Mouse (Mus musculus) neural tube, embryonic 13.5 days (tissue): ENCODE data around the gene Ptpn12. TPM values are rescaled to one million over a fixed set of nuclear protein-coding genes. Genes with fewer than 3 reads are reported as not detected.

ENCODE experiments used
- ATAC-seq: fragments of 200-750 bp; cut with Nextera tagmentation; 2 replicates; pipeline ENCODE4 v1.8.0; 2017; ENCODE audit warnings: low read depth, mild to moderate bottlenecking, moderate TSS enrichment, moderate library complexity
- H3K27ac ChIP-seq: fragments of 300-500 bp; sonication (generic); replicated peaks from 2 replicates; pipeline ENCODE4 v1.5.1; 2015; ENCODE audit warnings: moderate library complexity, mild to moderate bottlenecking, inconsistent platforms
- H3K27me3 ChIP-seq: fragments of 300-500 bp; sonication (generic); 2 replicates; pipeline ENCODE4 v1.6.1; 2015; ENCODE audit warnings: mild to moderate bottlenecking, inconsistent platforms
- H3K36me3 ChIP-seq: fragments of 300-500 bp; sonication (generic); 2 replicates; pipeline ENCODE4 v1.6.1; 2015; ENCODE audit warnings: mild to moderate bottlenecking, inconsistent platforms
- H3K4me1 ChIP-seq: fragments of 300-500 bp; sonication (generic); replicated peaks from 2 replicates; pipeline ENCODE4 v1.6.1; 2015; ENCODE audit warnings: inconsistent platforms
- H3K4me2 ChIP-seq: fragments of 300-500 bp; sonication (generic); 2 replicates; pipeline ENCODE4 v1.6.1; 2015; ENCODE audit warnings: inconsistent platforms, mild to moderate bottlenecking, moderate library complexity
- H3K4me3 ChIP-seq: fragments of 300-500 bp; sonication (generic); 2 replicates; pipeline ENCODE4 v1.5.1; 2015; ENCODE audit warnings: mild to moderate bottlenecking, inconsistent platforms
- H3K9ac ChIP-seq: fragments of 300-500 bp; sonication (generic); 2 replicates; pipeline ENCODE4 v1.6.1; 2015; ENCODE audit warnings: moderate library complexity, mild to moderate bottlenecking, inconsistent platforms
- H3K9me3 ChIP-seq: fragments of 300-500 bp; sonication (generic); 2 replicates; pipeline ENCODE4 v1.6.1; 2016; ENCODE audit warnings: inconsistent platforms
- whole genome bisulfite sequencing: fragments of 180-500 bp; shearing (Covaris S2); methylation state at CpG from one replicate; pipeline ENCODE4 v1.1.7; 2015; 5-methylcytosine and 5-hydroxymethylcytosine counted together
- polyA plus RNA-seq: library from polyadenylated mRNA; unstranded; fragments of >200 nt; fragmentation: Nextera tagmentation; extraction: Ambion mirVana; gene quantifications from 2 replicates; pipeline ENCODE4 v1.2.1, GENCODE M21; 2015

Gene Ptpn12
- polyA plus RNA-seq, 1 experiment from 2014 or later = 24.9 TPM

- Histone ChIP-seq H3K36me3 (no peaks in the 10 kb centered on the region), H3K27ac (no peak overlapping the region), H3K9ac (no peak overlapping the region), H3K27me3 (no peaks in the 10 kb centered on the region), H3K9me3 (no peaks in the 10 kb centered on the region), H3K4me3 (no peak overlapping the region), H3K4me2 (no peak overlapping the region), H3K4me1 (peaks cover 29% of the 10 kb centered on the region)
- no peak for ATAC-seq
- 95% methylated on average over 4 of the region's 4 CpGs for WGBS
Measured at GRCm38 (mm10) chr5:21047114-21047513, 8.6 kb downstream of the Ptpn12 start.

DNA sequence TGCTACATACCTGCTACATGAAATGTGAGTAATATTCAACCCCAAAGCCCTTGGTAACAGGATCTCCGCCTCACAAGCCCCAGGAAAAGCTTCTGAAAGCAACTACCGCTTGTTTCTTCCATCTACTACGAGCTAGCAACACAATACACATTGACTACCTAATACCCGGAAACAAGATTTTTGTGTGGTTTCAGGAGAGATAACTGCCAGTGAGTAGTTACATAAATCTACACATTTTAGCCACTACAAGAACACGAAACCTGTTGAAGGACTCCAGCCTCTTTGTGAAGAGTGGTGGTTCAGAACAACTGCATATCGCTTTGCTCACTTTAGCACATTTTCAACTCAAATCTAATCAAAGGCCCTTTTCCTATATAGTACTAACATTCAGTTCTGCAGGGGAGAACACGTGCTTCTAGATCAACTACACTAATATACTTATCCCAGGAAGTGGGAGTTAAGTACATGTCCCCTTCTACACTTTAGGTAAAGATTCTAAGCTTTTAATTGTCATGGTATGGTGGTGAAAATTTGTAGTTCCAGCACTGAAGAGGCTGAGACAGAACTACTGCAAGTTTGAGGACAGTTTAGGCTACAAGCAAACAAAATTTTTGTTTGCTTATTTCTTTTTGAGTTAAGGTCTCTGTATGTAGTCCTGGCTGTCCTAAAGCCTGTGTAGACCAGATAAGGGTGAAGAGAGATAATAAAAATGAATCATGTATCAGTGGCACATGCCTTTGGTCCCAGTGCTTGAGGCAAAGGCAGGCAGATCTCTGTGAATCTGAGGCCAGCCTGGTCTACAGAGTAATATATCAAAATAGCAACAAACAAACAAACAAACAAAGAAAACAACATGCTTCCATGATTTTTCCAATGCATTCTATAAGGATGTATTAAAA, 9.3 kb downstream of the Ptpn12 start:
- H3K36me3 ChIP-seq = no peaks in the 10 kb centered on the region

DNA sequence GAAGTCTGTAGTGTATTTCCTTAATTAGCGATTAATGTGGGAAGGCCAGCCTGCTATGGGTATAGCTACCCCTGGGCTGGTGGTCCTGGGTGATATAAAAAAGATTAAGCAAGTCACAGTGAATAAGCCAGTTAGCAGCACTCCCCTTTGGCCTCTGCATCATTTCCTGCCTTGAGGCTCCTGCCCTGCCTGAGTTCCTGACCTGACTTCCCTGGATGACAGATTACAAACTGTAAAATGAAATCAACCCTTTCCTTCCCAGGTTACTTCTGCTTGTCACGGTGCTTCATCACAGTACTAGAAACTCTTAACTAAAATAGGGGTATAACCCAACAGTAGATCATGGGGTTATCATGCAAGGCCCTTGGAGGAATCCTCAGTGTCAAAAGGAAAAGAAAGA, 10.2 kb downstream of the Ptpn12 start:
- no peak for ATAC-seq
- no peak overlapping the region for H3K4me3 ChIP-seq
- H3K9ac ChIP-seq = no peak overlapping the region
- no peak overlapping the region for H3K27ac ChIP-seq
- H3K4me1 ChIP-seq = peaks cover 23% of the 10 kb centered on the region
- no peaks in the 10 kb centered on the region for H3K27me3 ChIP-seq
- no peaks in the 10 kb centered on the region for H3K9me3 ChIP-seq
- no peak overlapping the region for H3K4me2 ChIP-seq
- H3K36me3 ChIP-seq = no peaks in the 10 kb centered on the region
- 97% methylated on average over 2 of the region's 2 CpGs for WGBS

More for the DNA sequence above, 9.3 kb downstream of the Ptpn12 start:
- H3K9me3 ChIP-seq = no peaks in the 10 kb centered on the region
- no peak overlapping the region for H3K4me2 ChIP-seq
- no peak overlapping the region for H3K4me3 ChIP-seq
- H3K4me1 ChIP-seq = peaks cover 27% of the 10 kb centered on the region
- no peak overlapping the region for H3K27ac ChIP-seq
- H3K27me3 ChIP-seq = no peaks in the 10 kb centered on the region
- WGBS = 88% methylated on average over 7 of the region's 7 CpGs
- H3K9ac ChIP-seq = no peak overlapping the region
- ATAC-seq = no peak

DNA sequence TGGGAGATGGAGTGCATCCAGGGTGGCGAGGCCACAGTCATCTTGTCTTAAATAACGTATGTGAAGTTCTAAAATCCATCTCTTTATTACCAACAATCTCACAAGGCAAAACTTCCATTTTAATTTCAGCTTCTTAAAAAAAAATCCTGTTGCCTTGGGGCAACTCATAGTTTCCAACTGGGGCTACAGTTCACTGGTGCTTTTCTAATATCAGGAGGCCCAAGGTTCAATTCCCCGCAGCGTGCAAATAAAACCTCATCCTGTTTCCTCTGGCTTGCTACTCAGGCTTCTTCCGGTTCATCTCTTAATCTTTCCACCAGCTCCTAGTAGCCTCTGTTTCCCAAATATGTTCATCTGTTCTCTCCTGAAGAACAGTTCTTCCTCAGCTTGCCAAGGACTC, 17.6 kb downstream of the Ptpn12 start:
- Histone ChIP-seq H3K36me3 (no peaks in the 10 kb centered on the region), H3K4me2 (no peak overlapping the region), H3K4me1 (peaks cover 33% of the 10 kb centered on the region), H3K27ac (no peak overlapping the region), H3K9me3 (no peaks in the 10 kb centered on the region), H3K27me3 (no peaks in the 10 kb centered on the region), H3K4me3 (no peak overlapping the region), H3K9ac (no peak overlapping the region)
- ATAC-seq = no peak
- 87% methylated on average over 5 of the region's 5 CpGs for WGBS

- 83% methylated on average over 7 of the region's 7 CpGs for WGBS
- no peak for ATAC-seq
- Histone ChIP-seq H3K27me3 (no peaks in the 10 kb centered on the region), H3K4me2 (no peak overlapping the region), H3K36me3 (no peaks in the 10 kb centered on the region), H3K9ac (no peak overlapping the region), H3K4me3 (no peak overlapping the region), H3K4me1 (peaks cover 21% of the 10 kb centered on the region), H3K9me3 (no peaks in the 10 kb centered on the region), H3K27ac (no peak overlapping the region)
Measured at GRCm38 (mm10) chr5:21035689-21036480, 19.8 kb downstream of the Ptpn12 start.

DNA sequence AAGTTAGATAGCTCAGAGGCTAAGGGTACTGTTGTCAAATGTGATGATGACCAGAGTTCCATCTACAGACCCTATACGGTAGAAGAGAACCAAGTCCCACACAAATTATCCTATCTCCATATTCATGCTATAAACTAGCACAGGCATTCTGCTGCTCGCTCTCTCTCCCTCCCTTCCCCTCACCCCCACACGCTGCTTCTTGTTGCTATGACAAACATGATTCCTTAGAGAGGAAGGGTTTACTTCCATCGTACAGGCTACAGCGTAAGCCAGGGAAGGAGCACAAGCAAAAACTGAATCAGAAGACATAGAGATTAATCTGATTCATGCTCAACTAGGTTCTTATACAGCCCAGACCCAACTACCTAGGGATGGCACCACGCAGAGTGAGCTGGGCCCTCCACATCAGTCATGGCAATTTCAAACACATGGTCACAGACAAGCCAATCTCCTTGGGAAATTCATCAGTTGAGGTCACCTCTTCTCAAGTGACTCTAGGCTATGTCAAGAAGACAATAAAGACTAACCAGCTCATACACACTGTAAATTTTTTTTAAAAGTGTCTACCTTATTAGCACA, 21.2 kb downstream of the Ptpn12 start:
- Histone ChIP-seq H3K36me3 (no peaks in the 10 kb centered on the region), H3K4me2 (no peak overlapping the region), H3K4me1 (peaks cover 21% of the 10 kb centered on the region), H3K27me3 (no peaks in the 10 kb centered on the region), H3K9ac (no peak overlapping the region), H3K4me3 (no peak overlapping the region), H3K27ac (0 out of 2 replicates have a peak overlapping the region, but pooled peaks have one; percentile 28), H3K9me3 (no peaks in the 10 kb centered on the region)
- ATAC-seq = peak; percentile 60
- WGBS = 59% methylated on average over 6 of the region's 6 CpGs

- Histone ChIP-seq H3K4me3 (no peak overlapping the region), H3K27ac (peak overlapping the region; percentile 34), H3K36me3 (0 out of 2 replicates have a peak, but pooled peaks cover 6% of the 10 kb centered on the region), H3K4me1 (peaks cover 21% of the 10 kb centered on the region), H3K27me3 (no peaks in the 10 kb centered on the region), H3K9ac (no peak overlapping the region), H3K9me3 (no peaks in the 10 kb centered on the region), H3K4me2 (no peak overlapping the region)
- WGBS = 53% methylated on average over 11 of the region's 11 CpGs
- peak; percentile 66; the same call in 1 of the 2 replicates for ATAC-seq
Measured at GRCm38 (mm10) chr5:21033382-21034056, 22.2 kb downstream of the Ptpn12 start.

GRCm38 (mm10) chr5:21032626-21033025, 23.1 kb downstream of the Ptpn12 start:
- peaks cover 12% of the 10 kb centered on the region; the same call in 1 of the 2 replicates for H3K36me3 ChIP-seq
- H3K4me1 ChIP-seq = peaks cover 21% of the 10 kb centered on the region
- H3K9ac ChIP-seq = no peak overlapping the region
- H3K4me2 ChIP-seq = no peak overlapping the region
- no peak overlapping the region for H3K27ac ChIP-seq
- no peak for ATAC-seq
- no peaks in the 10 kb centered on the region for H3K9me3 ChIP-seq
- no peaks in the 10 kb centered on the region for H3K27me3 ChIP-seq
- 57% methylated on average over 3 of the region's 3 CpGs for WGBS
- no peak overlapping the region for H3K4me3 ChIP-seq

DNA sequence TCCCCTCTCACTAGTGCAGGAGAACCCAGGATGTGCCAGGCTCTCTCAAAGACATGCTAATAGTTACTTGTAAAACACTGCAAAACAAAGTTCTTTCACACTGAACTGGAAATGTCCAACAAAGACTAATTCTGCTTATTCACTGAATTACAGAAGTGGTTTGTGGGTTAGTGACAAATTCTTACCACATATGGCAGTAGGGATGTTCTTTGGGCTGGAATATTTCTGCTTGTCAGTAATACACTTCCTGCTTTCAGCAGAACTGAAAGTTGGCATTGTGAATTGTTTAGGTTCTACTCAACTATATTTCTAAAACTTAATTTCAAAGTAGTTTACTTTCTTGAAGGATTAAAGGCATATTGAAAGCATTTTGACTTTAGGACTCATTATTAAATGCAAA, 25.5 kb downstream of the Ptpn12 start:
- H3K9ac ChIP-seq = no peak overlapping the region
- H3K36me3 ChIP-seq = peaks cover 16% of the 10 kb centered on the region
- no peak overlapping the region for H3K4me3 ChIP-seq
- no peak overlapping the region for H3K27ac ChIP-seq
- peaks cover 21% of the 10 kb centered on the region for H3K4me1 ChIP-seq
- no peaks in the 10 kb centered on the region for H3K9me3 ChIP-seq
- H3K27me3 ChIP-seq = no peaks in the 10 kb centered on the region
- ATAC-seq = no peak
- no peak overlapping the region for H3K4me2 ChIP-seq

DNA sequence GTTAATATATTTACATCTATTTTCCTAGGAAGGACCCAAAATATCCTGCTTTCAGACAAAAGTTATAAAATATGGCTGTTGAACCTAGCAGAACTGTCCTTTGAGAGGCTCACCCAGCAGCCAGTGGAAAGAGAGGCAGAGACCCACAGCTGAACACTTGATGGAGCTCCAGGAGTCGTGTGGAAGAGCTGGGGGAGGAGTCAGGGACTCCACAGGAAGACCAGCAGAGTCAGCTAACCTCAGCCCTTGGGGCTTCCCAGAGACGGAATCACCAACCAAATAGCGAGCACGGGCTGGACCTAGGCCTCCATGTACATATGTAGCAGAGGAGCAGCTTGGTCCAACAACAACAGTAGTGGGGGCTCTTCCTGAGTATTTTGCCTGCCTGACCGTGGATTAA, 38.6 kb downstream of the Ptpn12 start:
- no peak for ATAC-seq
- peaks cover 65% of the 10 kb centered on the region for H3K36me3 ChIP-seq
- H3K4me2 ChIP-seq = no peak overlapping the region
- no peak overlapping the region for H3K9ac ChIP-seq
- H3K4me3 ChIP-seq = no peak overlapping the region
- WGBS = 64% methylated on average over 5 of the region's 5 CpGs
- no peaks in the 10 kb centered on the region for H3K9me3 ChIP-seq
- no peaks in the 10 kb centered on the region for H3K27me3 ChIP-seq
- no peak overlapping the region for H3K27ac ChIP-seq
- no peaks in the 10 kb centered on the region for H3K4me1 ChIP-seq

DNA sequence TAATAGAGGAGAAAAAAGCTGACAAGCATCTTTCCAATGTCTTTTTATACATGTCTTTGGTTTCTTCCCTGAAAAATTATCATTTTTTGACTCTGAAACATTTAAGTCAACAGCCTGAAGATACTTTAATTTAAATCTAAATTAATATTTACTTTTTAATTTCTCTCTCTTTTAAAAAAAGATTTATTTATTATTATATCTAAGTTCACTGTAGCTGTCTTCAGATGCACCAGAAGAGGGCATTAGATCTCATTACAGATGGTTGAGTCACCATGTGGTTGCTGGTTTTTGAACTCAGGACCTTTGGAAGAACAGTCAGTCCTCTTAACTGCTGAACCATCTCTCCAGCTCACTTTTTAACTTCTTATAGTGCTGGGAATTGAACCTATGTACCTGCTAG, 44.8 kb downstream of the Ptpn12 start:
- no peak overlapping the region for H3K4me2 ChIP-seq
- no peaks in the 10 kb centered on the region for H3K27me3 ChIP-seq
- H3K4me3 ChIP-seq = no peak overlapping the region
- H3K9me3 ChIP-seq = no peaks in the 10 kb centered on the region
- peaks cover 69% of the 10 kb centered on the region for H3K36me3 ChIP-seq
- no peak for ATAC-seq
- no peak overlapping the region for H3K27ac ChIP-seq
- H3K4me1 ChIP-seq = no peaks in the 10 kb centered on the region
- H3K9ac ChIP-seq = no peak overlapping the region

DNA sequence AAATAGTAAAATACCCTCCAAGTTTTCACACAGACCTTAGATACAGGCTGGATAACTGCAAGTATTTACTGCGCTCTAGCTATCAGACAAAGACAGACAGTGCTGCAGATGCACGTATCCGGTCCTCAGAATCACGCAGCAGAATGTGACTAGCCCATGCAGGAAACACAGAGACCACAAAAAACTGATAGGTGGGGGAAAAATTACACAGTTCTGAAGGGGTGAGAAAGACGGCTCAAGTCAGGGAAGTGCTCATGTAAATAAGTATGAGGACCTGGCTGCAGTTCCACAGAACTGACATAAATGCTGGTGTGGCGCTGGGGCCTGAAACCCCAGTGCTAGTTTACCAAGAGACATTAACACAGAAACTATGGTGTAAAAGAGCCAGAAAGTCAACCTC, 53.0 kb downstream of the Ptpn12 start:
- H3K27me3 ChIP-seq = no peaks in the 10 kb centered on the region
- no peak overlapping the region for H3K4me3 ChIP-seq
- WGBS = 97% methylated on average over 6 of the region's 6 CpGs
- H3K36me3 ChIP-seq = peaks cover 84% of the 10 kb centered on the region
- H3K27ac ChIP-seq = no peak overlapping the region
- H3K9me3 ChIP-seq = 0 out of 2 replicates have a peak, but pooled peaks cover 7% of the 10 kb centered on the region
- H3K4me2 ChIP-seq = no peak overlapping the region
- H3K9ac ChIP-seq = no peak overlapping the region
- no peak for ATAC-seq
- no peaks in the 10 kb centered on the region for H3K4me1 ChIP-seq
